Mouse (Mus musculus): ENCODE results near the gene Lipk.

DNA sequence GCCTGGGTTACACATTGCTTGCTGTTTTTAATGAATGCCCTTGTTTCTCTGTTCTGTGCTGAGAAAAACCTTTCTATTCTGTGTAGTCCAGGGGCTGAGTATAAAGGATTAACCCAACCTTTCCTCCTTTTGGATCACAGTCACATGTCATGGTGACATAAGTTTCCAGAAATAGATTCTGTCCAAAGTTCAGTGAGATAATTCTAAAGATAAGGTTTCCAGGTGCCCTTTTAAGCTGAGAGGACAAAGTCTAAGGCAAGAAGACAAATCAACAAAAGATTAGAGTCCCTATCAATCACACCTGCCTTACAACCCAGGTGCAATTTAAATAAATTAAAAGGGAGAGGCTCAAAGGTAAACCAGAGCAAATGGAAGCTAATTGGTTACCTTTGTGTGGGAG lies 66.1 kb downstream of the Lipk start:
- TF ChIP-seq CTCF (IDR thresholded peaks at IDR 0.05; ENCODE audit: low read depth, low read length), result no peak
- no peak for TF ChIP-seq POLR2AphosphoS5 (IDR thresholded peaks at IDR 0.05; ENCODE audit: insufficient replicate concordance, low read depth, low read length)

All from G1E (cell line).